Mouse (Mus musculus) midbrain, embryonic 12.5 days (tissue): ENCODE measurements around the gene Gfi1b. TPM values are rescaled to one million over a fixed set of nuclear protein-coding genes. Genes with fewer than 3 reads are reported as not detected.
A peak's percentile ranks its signal among the peaks of the same experiment; 100 is the strongest.

ENCODE experiments used
- ATAC-seq: fragments of 200-750 bp; cut with Nextera tagmentation; 2 replicates; pipeline ENCODE4 v1.8.0; 2017; ENCODE audit warnings: low read depth, moderate TSS enrichment, moderate library complexity; ENCODE audit not compliant: low FRiP score
- H3K27ac ChIP-seq: fragments of 300-500 bp; sonication (generic); replicated peaks from 2 replicates; pipeline ENCODE4 v1.5.1; 2016; ENCODE audit warnings: mild to moderate bottlenecking
- H3K27me3 ChIP-seq: fragments of 300-500 bp; sonication (generic); 2 replicates; pipeline ENCODE4 v1.6.1; 2016; ENCODE audit warnings: mild to moderate bottlenecking
- H3K36me3 ChIP-seq: fragments of 300-500 bp; sonication (generic); 2 replicates; pipeline ENCODE4 v1.6.1; 2016
- H3K4me1 ChIP-seq: fragments of 300-500 bp; sonication (generic); 2 replicates; pipeline ENCODE4 v1.6.1; 2016
- H3K4me2 ChIP-seq: fragments of 300-500 bp; sonication (generic); replicated peaks from 2 replicates; pipeline ENCODE4 v1.6.1; 2016; ENCODE audit warnings: mild to moderate bottlenecking, moderate library complexity
- H3K4me3 ChIP-seq: fragments of 300-500 bp; sonication (generic); 2 replicates; pipeline ENCODE4 v1.5.1; 2016; ENCODE audit warnings: mild to moderate bottlenecking
- H3K9ac ChIP-seq: fragments of 300-500 bp; sonication (generic); replicated peaks from 2 replicates; pipeline ENCODE4 v1.6.1; 2016; ENCODE audit warnings: mild to moderate bottlenecking, moderate library complexity
- H3K9me3 ChIP-seq: fragments of 300-500 bp; sonication (generic); 2 replicates; pipeline ENCODE4 v1.6.1; 2016; ENCODE audit warnings: mild to moderate bottlenecking
- WGBS: fragments of 180-500 bp; shearing (Covaris S2); methylation state at CpG from one replicate; pipeline ENCODE4 v1.1.7; 2016; 5-methylcytosine and 5-hydroxymethylcytosine counted together
- polyA plus RNA-seq: library from polyadenylated mRNA; unstranded; fragments of >200 nt; fragmentation: Nextera tagmentation; extraction: Ambion mirVana; gene quantifications from 2 replicates; pipeline ENCODE4 v1.2.1, GENCODE M21; 2016

The Gfi1b gene
- polyA plus RNA-seq, 1 experiment from 2014 or later: 0.80 TPM

DNA sequence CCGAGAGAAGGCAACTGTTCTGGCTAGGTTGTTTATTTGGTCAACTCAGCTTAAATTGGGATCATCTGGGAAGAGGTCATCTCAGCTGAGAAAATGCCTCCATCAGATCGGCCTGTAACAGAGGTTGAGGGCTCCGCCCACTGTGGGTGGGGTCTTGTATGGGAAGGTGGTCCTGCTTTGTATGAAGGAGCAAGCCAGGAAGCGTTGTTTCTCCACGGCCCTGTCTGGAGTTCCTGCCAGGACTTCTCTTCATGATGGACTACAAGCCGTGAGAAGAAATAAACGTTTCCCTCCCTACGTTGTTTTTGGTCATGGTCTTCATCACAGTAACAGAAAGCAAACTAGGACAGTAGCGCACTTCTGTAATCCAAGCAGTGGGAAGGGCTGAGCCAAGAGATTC is 17.1 kb upstream of the Gfi1b start:
- peak overlapping the region; percentile 31; the same call in 1 of the 2 replicates for H3K9ac ChIP-seq
- peaks cover 25% of the 10 kb centered on the region for H3K4me1 ChIP-seq
- H3K27ac ChIP-seq: no peak overlapping the region
- no peaks in the 10 kb centered on the region for H3K36me3 ChIP-seq
- H3K4me3 ChIP-seq: no peak overlapping the region
- H3K27me3 ChIP-seq: no peaks in the 10 kb centered on the region; the same call in 1 of the 2 replicates
- WGBS: 7% methylated on average over 9 of the region's 9 CpGs
- peak overlapping the region; percentile 28; the same call in 1 of the 2 replicates for H3K4me2 ChIP-seq
- no peaks in the 10 kb centered on the region for H3K9me3 ChIP-seq
- no peak for ATAC-seq

DNA sequence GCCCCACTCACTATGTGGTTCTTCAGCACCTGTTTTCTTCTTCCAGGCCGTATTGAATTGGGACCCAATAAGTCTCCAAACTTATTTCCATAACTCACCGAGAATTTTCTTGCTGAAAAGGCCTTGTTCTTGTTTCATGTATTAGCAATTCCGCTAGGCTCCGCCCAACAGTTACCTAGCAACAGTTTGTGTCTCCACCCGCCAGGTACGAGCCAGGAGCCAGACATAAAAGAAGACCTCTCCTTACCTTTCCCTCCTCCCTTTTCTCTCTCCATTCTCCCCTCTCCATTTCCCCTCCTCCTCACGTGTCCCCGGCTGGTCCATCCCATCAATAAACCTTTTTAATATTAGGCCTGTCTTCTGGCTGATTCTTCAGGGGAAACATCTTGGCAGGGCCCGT is 16.6 kb upstream of the Gfi1b start:
- 17% methylated on average over 9 of the region's 9 CpGs for WGBS
- H3K27me3 ChIP-seq: no peaks in the 10 kb centered on the region; the same call in 1 of the 2 replicates
- H3K4me3 ChIP-seq: no peak overlapping the region
- H3K9ac ChIP-seq: no peak overlapping the region
- H3K27ac ChIP-seq: no peak overlapping the region
- no peaks in the 10 kb centered on the region for H3K36me3 ChIP-seq
- no peak for ATAC-seq
- peaks cover 25% of the 10 kb centered on the region for H3K4me1 ChIP-seq
- H3K4me2 ChIP-seq: peak overlapping the region; percentile 28; the same call in 1 of the 2 replicates
- no peaks in the 10 kb centered on the region for H3K9me3 ChIP-seq

DNA sequence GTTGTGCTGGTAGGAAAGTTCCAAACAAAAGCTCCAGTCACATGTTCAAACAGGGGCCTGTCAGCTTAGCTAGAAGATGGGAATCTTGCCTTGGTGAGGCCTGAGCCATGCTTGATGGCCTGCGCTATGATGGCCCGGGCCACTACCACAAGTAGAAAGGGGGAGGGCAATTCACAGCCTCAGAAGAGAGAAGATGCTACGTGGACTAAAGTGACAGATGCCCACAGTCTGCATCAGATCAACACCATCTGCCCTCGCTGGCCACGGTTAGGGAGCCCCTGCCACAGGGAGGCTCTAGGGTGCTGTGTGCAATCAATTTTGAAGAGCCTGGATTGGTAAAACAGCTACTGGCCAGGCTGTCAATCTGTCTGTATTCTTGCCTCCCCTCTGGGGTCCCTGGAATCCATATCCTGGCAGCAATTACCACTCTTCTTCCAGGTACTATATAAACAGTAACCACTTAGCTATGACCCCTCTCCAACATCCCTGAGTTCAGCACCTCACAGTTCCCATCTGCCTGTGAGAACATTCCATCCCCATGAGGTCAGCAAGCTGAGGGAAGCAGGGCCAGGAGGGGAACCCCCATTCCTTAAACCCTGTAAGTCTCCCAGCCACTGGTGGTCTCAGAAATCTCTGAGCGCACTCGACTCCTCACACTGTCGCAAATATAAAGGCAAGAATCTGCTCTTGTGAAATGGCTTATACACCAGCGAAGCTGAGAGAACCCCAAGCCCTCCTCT is 15.5 kb upstream of the Gfi1b start:
- no peak for ATAC-seq
- no peak overlapping the region for H3K9ac ChIP-seq
- WGBS: 84% methylated on average over 9 of the region's 9 CpGs

DNA sequence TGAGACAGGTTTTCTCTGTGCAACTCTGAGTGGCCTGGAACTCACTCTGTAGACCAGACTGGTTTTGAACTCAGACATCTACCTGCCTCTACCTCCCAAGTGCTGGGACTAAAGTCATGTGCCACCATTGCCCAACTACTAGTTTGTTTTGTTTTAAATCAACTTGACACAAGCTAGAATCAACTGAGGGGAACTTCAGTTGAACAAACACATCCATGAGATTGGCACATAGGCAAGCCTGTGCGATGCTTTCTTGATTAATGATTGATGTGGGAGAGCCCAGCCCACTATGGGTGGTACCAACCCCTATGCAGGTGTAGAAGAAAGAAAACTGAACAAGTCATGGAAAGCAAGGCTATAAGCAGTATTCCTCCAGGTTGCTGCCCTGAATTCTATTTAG is 13.4 kb upstream of the Gfi1b start:
- no peak overlapping the region for H3K9ac ChIP-seq
- ATAC-seq: no peak
- no peaks in the 10 kb centered on the region for H3K9me3 ChIP-seq
- no peak overlapping the region for H3K4me3 ChIP-seq
- H3K4me2 ChIP-seq: no peak overlapping the region
- H3K4me1 ChIP-seq: peaks cover 12% of the 10 kb centered on the region
- no peaks in the 10 kb centered on the region for H3K36me3 ChIP-seq
- no peaks in the 10 kb centered on the region; the same call in 1 of the 2 replicates for H3K27me3 ChIP-seq
- H3K27ac ChIP-seq: no peak overlapping the region
- 77% methylated on average over 1 of the region's 1 CpGs for WGBS

More for the DNA sequence above, 15.5 kb upstream of the Gfi1b start:
- H3K4me1 ChIP-seq: peaks cover 17% of the 10 kb centered on the region
- no peak overlapping the region for H3K4me2 ChIP-seq
- no peaks in the 10 kb centered on the region; the same call in 1 of the 2 replicates for H3K27me3 ChIP-seq
- H3K9me3 ChIP-seq: no peaks in the 10 kb centered on the region
- H3K36me3 ChIP-seq: no peaks in the 10 kb centered on the region
- H3K4me3 ChIP-seq: no peak overlapping the region
- H3K27ac ChIP-seq: no peak overlapping the region

DNA sequence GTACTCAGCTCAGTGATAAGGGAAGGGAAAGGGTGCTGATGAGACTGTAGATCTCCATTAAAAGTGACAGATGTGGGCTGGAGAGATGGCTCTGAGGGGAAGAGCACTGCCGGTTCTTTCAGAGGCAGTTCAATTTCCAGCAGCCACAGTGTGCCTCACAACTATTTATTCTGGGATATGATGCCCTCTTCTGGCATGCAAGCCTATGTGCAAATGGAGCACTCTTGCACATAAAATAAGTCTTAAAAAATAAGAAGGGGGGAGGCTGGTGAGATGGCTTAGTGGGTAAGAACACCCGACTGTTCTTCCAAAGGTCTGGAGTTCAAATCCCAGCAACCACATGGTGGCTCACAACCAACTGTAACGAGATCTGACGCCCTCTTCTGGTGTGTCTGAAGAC is 11.4 kb upstream of the Gfi1b start:
- H3K4me1 ChIP-seq: peaks cover 7% of the 10 kb centered on the region; the same call in 1 of the 2 replicates
- no peak overlapping the region for H3K4me2 ChIP-seq
- no peak overlapping the region for H3K27ac ChIP-seq
- H3K9me3 ChIP-seq: no peaks in the 10 kb centered on the region
- H3K9ac ChIP-seq: no peak overlapping the region
- 59% methylated on average over 4 of the region's 4 CpGs for WGBS
- no peaks in the 10 kb centered on the region for H3K36me3 ChIP-seq
- no peak for ATAC-seq
- no peaks in the 10 kb centered on the region; the same call in none of the 2 replicates for H3K27me3 ChIP-seq
- H3K4me3 ChIP-seq: no peak overlapping the region

DNA sequence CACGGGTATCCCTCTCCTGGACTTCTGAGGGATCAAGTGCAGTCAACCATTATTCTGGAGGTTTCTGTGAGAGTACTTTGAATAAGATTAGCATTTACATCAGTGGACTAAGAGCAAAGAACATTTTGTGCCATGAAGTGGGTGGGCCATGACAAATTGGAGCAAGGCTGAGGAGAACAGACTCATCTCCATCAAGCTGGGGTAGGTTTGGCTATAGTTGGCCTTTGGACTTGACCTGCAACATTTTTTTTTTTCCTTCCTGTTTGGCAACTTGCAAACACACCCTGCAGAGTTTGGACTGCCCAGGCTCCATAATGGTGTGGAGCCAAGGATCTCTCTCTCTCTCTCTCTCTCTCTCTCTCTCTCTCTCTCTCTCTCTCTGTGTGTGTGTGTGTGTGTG is 10.8 kb upstream of the Gfi1b start:
- H3K9ac ChIP-seq: no peak overlapping the region
- H3K36me3 ChIP-seq: no peaks in the 10 kb centered on the region
- no peak for ATAC-seq
- no peaks in the 10 kb centered on the region for H3K9me3 ChIP-seq
- no peak overlapping the region for H3K27ac ChIP-seq
- H3K27me3 ChIP-seq: no peaks in the 10 kb centered on the region; the same call in none of the 2 replicates
- no peak overlapping the region for H3K4me3 ChIP-seq
- WGBS: 38% methylated on average over 1 of the region's 1 CpGs
- no peak overlapping the region for H3K4me2 ChIP-seq
- H3K4me1 ChIP-seq: peaks cover 5% of the 10 kb centered on the region; the same call in 1 of the 2 replicates

DNA sequence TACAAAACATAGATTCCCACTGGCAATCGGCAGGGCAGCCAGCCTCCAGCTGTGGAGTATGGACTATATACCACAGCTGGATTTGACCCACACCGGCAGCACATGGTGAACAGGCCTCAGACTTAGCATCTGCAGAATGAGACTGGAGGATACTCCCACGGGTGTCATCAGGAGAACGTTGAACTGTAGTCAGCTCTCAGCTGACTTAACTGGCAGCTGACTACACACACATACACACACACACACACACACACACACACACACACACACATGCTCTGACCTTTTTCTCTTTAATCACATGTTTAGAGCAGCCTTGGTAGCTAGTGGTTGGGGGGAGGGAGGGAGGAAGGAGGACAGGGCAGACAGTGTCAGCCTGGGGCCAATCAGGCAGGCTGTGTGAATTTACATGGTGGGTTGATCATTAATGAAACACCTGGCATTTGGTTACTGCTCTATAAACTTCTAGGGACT is 8.2 kb upstream of the Gfi1b start:
- Histone ChIP-seq H3K36me3 (no peaks in the 10 kb centered on the region), H3K4me3 (no peak overlapping the region), H3K4me1 (peaks cover 5% of the 10 kb centered on the region; the same call in 1 of the 2 replicates), H3K27me3 (no peaks in the 10 kb centered on the region; the same call in 1 of the 2 replicates), H3K4me2 (no peak overlapping the region), H3K27ac (no peak overlapping the region), H3K9ac (no peak overlapping the region), H3K9me3 (no peaks in the 10 kb centered on the region)
- WGBS: 64% methylated on average over 4 of the region's 4 CpGs
- ATAC-seq: no peak

DNA sequence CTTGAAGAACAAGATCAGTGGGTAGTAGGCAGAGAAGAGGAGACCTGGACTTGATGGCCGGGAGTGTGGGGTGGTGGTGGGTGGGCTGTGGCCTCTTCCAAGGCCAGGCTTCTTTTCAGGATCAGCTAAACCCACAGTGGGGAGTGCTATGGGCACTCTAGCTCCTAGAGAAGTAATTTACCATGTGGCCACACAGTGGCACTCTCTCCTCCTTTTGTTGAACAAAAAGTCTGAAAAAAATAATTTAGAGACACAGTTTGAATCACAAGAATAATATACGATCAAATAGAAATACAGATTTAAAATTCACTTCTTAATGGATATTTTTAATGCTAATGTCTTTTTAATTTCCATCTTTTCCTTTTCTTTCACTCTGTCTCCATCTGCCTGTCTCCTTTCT is 6.3 kb upstream of the Gfi1b start:
- Histone ChIP-seq H3K9me3 (no peaks in the 10 kb centered on the region), H3K27me3 (peaks cover 7% of the 10 kb centered on the region), H3K9ac (no peak overlapping the region), H3K4me1 (peaks cover 5% of the 10 kb centered on the region; the same call in 1 of the 2 replicates), H3K4me3 (no peak overlapping the region), H3K27ac (no peak overlapping the region), H3K4me2 (no peak overlapping the region), H3K36me3 (no peaks in the 10 kb centered on the region)
- 81% methylated on average over 2 of the region's 2 CpGs for WGBS
- ATAC-seq: no peak

DNA sequence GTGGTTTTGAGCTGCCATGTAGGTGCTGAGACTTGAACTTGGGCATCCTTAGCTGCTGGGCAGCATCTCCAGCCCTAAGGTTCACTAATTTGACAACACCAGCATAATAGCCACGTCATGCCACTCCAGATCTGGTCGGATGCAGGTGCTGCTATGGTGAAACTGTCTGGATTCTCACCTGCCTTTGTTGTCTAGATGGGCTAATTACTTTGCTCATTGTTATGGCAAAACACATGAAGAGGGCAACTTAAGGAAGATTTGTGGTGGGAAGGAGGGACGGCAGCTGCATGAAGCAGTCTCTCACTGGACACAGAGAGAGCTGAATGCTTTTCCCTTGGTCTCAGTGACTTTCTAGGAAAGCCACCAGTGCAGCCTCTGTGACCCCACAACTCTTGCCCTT is 4.3 kb upstream of the Gfi1b start:
- no peaks in the 10 kb centered on the region for H3K9me3 ChIP-seq
- H3K4me2 ChIP-seq: no peak overlapping the region
- WGBS: 77% methylated on average over 3 of the region's 3 CpGs
- H3K27me3 ChIP-seq: peaks cover 27% of the 10 kb centered on the region
- no peak overlapping the region for H3K9ac ChIP-seq
- no peak for ATAC-seq
- H3K4me3 ChIP-seq: no peak overlapping the region
- H3K4me1 ChIP-seq: peaks cover 5% of the 10 kb centered on the region; the same call in 1 of the 2 replicates
- no peaks in the 10 kb centered on the region for H3K36me3 ChIP-seq
- no peak overlapping the region for H3K27ac ChIP-seq

DNA sequence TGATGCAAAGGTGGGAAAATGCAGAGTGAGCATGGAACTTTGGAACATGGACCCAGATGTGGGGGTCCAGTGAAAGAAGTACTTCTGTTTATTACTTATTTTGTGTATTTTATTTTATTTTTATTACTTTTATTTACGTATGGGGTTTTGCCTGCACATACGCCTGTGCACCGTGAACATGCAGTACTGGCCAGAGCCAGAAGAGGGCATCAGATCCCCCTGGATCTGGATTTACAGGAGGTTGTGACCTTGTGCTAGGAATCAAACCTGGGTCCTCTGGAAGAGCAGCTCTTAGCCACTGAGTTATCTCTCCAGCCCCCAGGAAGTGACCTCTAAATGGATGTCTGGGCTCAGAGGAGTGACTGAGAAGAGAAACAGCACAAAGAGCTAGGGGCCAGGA is 3.1 kb upstream of the Gfi1b start:
- no peak overlapping the region for H3K4me3 ChIP-seq

DNA sequence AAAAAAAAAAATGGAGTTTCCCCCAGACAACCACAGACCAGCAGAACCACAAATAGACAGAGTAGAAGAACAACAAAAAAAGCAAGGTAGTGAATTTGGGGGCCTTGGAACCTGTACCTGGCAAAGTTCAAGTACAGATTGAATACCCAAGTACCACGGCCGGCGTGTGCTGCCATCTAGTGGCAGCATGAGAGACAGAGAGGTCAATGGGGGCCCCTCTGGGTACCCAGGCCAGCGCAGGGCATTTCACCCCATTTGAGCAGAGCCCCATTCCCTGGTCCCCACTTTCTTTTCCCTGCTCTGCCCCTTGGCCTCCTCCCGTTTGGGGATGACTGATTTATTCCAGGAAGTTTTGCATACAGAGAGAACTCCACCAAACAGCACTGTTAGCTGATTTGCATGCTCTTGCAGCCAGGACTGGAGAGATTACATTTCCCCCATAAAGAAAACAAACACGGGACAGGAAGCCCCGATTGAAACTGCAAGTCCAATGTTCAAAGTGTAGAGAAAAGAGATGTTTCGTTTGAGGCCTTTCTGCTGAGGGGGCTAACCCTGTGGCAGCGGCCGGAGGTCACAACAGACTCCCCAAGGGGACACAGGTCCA is 841 bp upstream of the Gfi1b start:
- Histone ChIP-seq H3K27ac (no peak overlapping the region), H3K4me1 (no peaks in the 10 kb centered on the region), H3K27me3 (peaks cover 32% of the 10 kb centered on the region), H3K9ac (no peak overlapping the region), H3K4me2 (no peak overlapping the region), H3K36me3 (no peaks in the 10 kb centered on the region), H3K9me3 (no peaks in the 10 kb centered on the region), H3K4me3 (no peak overlapping the region)
- ATAC-seq: no peak
- WGBS: 25% methylated on average over 10 of the region's 10 CpGs

More for the DNA sequence above, 3.1 kb upstream of the Gfi1b start:
- Histone ChIP-seq H3K27ac (no peak overlapping the region), H3K9ac (no peak overlapping the region), H3K4me1 (peaks cover 2% of the 10 kb centered on the region; the same call in 1 of the 2 replicates), H3K36me3 (no peaks in the 10 kb centered on the region), H3K4me2 (no peak overlapping the region), H3K27me3 (peaks cover 32% of the 10 kb centered on the region), H3K9me3 (no peaks in the 10 kb centered on the region)
- WGBS: 96% methylated on average over 3 of the region's 3 CpGs
- no peak for ATAC-seq

DNA sequence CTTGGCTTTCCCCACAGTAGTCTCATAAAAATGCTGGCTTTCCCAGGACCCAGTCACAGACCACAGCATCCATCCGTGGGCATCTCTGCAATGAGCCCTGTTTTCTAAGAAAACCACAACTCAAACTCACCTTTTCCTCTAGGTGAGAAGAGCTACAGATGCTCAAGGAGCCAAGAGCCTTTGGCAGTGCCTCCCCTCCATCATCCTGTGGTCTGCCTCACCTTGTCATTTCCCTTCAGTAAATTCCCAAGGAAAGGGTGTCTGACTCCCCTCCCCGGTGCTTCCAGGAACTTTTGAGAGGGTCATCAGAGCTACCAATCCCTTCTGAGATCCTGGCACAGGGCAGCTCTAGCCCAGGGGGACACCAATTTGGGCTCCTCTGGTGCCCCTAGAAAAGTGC is 671 bp downstream of the Gfi1b start:
- H3K36me3 ChIP-seq: no peaks in the 10 kb centered on the region
- no peak overlapping the region for H3K4me3 ChIP-seq
- H3K9me3 ChIP-seq: no peaks in the 10 kb centered on the region
- H3K27me3 ChIP-seq: peaks cover 32% of the 10 kb centered on the region
- H3K27ac ChIP-seq: no peak overlapping the region
- 18% methylated on average over 2 of the region's 2 CpGs for WGBS
- no peak for ATAC-seq
- no peaks in the 10 kb centered on the region for H3K4me1 ChIP-seq
- no peak overlapping the region for H3K4me2 ChIP-seq
- no peak overlapping the region for H3K9ac ChIP-seq
